Mouse (Mus musculus) intestine, postnatal 0 days (tissue): Measurements from ENCODE around the gene Poc1a. TPM values are rescaled to one million over a fixed set of nuclear protein-coding genes. Genes with fewer than 3 reads are reported as not detected.

ENCODE experiments used
- ATAC-seq: fragments of 200-750 bp; cut with Nextera tagmentation; 2 replicates; pipeline ENCODE4 v1.8.0; 2017; ENCODE audit warnings: mild to moderate bottlenecking, moderate TSS enrichment, moderate library complexity
- H3K27ac ChIP-seq: fragments of 300-500 bp; sonication (generic); 2 replicates; pipeline ENCODE4 v1.5.1; 2014; ENCODE audit warnings: mild to moderate bottlenecking, low read depth, low read length, moderate library complexity
- H3K27me3 ChIP-seq: fragments of 300-500 bp; sonication (generic); replicated peaks from 2 replicates; pipeline ENCODE4 v1.6.1; 2014; ENCODE audit warnings: low read length, mixed read lengths; ENCODE audit not compliant: control insufficient read depth, insufficient read depth
- H3K36me3 ChIP-seq: fragments of 300-500 bp; sonication (generic); 2 replicates; pipeline ENCODE4 v1.6.1; 2014; ENCODE audit warnings: mild to moderate bottlenecking, moderate library complexity; ENCODE audit not compliant: control insufficient read depth, insufficient read depth
- H3K4me1 ChIP-seq: fragments of 300-500 bp; sonication (generic); replicated peaks from 2 replicates; pipeline ENCODE4 v1.6.1; 2014; ENCODE audit warnings: antibody characterized with exemption, low read length, mixed read lengths; ENCODE audit not compliant: control insufficient read depth, insufficient read depth
- H3K4me2 ChIP-seq: fragments of 300-500 bp; sonication (generic); replicated peaks from 2 replicates; pipeline ENCODE4 v1.6.1; 2014; ENCODE audit warnings: low read depth, mild to moderate bottlenecking, moderate library complexity
- H3K4me3 ChIP-seq: fragments of 300-500 bp; sonication (generic); 2 replicates; pipeline ENCODE4 v1.5.1; 2014; ENCODE audit warnings: low read depth, low read length
- H3K9ac ChIP-seq: fragments of 300-500 bp; sonication (generic); 2 replicates; pipeline ENCODE4 v1.6.1; 2014; ENCODE audit warnings: mild to moderate bottlenecking, low read depth, low read length
- H3K9me3 ChIP-seq: fragments of 300-500 bp; sonication (generic); 2 replicates; pipeline ENCODE4 v1.6.1; 2016; ENCODE audit warnings: mixed run types; ENCODE audit not compliant: control insufficient read depth
- CTCF ChIP-seq: sonication (generic); IDR thresholded peaks from 2 replicates; pipeline ENCODE4 v1.5.1; 2016; ENCODE audit warnings: low read depth, mild to moderate bottlenecking, control low read depth, antibody characterized with exemption, moderate library complexity
- WGBS: fragments of 180-500 bp; shearing (Covaris S2); extraction: QIAGEN DNeasy Blood & Tissue Kit; methylation state at CpG from one replicate; pipeline ENCODE4 v1.1.7; 2014; 5-methylcytosine and 5-hydroxymethylcytosine counted together
- polyA plus RNA-seq: library from polyadenylated mRNA; unstranded; fragments of >200 nt; fragmentation: Nextera tagmentation; extraction: Ambion mirVana; gene quantifications from 2 replicates; pipeline ENCODE4 v1.2.1, GENCODE M21; 2015

Gene Poc1a
- polyA plus RNA-seq, 1 experiment from 2014 or later, result 11.5 TPM

DNA sequence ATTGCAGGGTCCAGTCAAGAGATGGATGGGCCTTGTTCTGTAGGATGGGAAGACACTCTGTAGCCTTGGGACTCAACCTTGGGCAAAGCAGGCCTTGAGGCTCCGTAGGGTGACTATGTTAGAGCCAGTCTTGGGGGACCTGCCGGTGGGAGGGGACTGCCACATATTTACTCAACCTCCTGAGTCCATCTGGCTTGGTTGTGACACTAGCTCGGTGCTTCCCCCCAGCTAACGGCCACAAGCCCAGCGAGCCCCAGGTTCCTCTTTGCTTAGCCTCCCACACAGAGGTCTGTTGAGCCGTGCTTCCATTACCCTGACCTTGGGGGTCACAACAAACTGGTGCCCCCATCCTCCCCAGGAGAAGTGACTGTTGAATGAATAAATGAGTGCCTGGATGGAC lies 19.8 kb upstream of the Poc1a start:
- Histone ChIP-seq H3K36me3 (no peaks in the 10 kb centered on the region), H3K27me3 (no peaks in the 10 kb centered on the region), H3K4me2 (no peak overlapping the region), H3K27ac (no peak overlapping the region), H3K4me1 (no peaks in the 10 kb centered on the region), H3K4me3 (no peak overlapping the region), H3K9me3 (no peaks in the 10 kb centered on the region), H3K9ac (no peak overlapping the region)
- no peak for ATAC-seq
- 79% methylated on average over 6 of the region's 6 CpGs for WGBS
- no peak for TF ChIP-seq CTCF

DNA sequence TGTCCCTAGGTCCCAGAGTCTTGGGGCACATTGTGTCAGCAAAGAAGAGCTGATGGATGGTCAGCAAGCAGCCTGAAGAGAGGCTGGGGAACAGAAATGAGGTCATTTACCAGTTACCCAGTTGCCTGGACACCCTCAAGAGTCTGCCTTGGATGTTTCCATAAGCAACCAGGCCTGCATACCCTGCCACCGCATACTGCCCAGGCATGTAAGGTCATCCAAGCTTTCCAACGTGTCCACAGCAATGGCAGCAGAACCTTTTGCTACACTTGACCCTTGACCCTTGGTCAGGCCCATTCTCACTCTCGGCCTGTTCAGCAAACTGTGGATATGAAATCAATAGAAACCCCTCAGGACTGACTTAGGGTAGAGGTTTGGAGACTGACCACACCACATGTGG lies 19.4 kb upstream of the Poc1a start:
- Histone ChIP-seq H3K27ac (no peak overlapping the region), H3K4me1 (no peaks in the 10 kb centered on the region), H3K36me3 (no peaks in the 10 kb centered on the region), H3K9me3 (no peaks in the 10 kb centered on the region), H3K4me2 (no peak overlapping the region), H3K27me3 (no peaks in the 10 kb centered on the region), H3K4me3 (no peak overlapping the region), H3K9ac (no peak overlapping the region)
- no peak for ATAC-seq
- TF ChIP-seq CTCF, result no peak
- 77% methylated on average over 3 of the region's 3 CpGs for WGBS

DNA sequence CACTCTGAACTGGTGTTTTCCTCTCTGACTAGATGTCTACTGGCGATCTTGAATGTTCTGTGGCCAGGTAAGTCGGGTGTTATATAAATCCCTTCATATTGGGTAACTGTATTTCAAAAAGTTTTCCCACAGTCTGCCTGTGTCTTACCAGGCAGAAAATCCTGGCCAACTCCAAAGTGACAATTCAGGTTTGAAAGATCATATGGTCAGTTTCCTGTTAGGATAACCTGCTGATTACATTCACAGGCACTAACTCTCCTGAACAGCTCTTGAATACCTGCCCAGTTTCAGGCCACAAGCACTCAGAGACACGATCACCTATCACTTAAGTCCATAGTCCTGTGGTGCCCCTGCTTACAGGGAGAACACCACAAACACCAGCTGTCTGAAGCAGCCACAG lies 18.8 kb upstream of the Poc1a start:
- no peak for ATAC-seq
- Histone ChIP-seq H3K36me3 (no peaks in the 10 kb centered on the region), H3K27ac (no peak overlapping the region), H3K4me2 (no peak overlapping the region), H3K9me3 (no peaks in the 10 kb centered on the region), H3K4me1 (no peaks in the 10 kb centered on the region), H3K9ac (no peak overlapping the region), H3K27me3 (no peaks in the 10 kb centered on the region), H3K4me3 (no peak overlapping the region)
- no peak for TF ChIP-seq CTCF
- 78% methylated on average over 3 of the region's 3 CpGs for WGBS

DNA sequence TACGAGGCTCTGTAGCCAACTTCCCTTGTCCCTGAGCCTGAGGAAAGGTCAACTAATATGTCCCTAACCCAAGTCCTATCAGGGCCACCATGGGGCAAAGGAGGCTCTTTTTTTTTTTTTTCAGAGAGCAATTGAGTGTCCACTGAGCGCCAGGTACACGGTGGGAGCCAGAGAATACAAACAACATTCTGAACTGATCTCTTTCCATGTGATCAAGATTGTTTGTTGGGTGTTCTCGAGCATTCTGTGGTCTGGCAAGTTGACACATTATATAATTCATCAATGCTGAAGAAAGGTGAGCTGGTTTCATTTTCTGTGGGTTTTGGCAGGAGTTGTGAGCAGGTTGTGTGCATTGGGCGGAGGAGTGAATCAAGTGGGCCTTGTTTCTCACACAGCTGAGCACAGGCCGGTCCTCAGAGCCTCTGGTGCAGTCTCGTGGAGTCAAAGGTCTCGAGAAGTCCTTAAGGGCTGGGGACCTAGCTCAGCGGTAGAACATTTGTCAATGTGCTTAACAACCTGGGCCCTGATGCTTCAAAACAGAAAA lies 17.4 kb upstream of the Poc1a start:
- ATAC-seq, result no peak
- WGBS, result 81% methylated on average over 9 of the region's 9 CpGs

DNA sequence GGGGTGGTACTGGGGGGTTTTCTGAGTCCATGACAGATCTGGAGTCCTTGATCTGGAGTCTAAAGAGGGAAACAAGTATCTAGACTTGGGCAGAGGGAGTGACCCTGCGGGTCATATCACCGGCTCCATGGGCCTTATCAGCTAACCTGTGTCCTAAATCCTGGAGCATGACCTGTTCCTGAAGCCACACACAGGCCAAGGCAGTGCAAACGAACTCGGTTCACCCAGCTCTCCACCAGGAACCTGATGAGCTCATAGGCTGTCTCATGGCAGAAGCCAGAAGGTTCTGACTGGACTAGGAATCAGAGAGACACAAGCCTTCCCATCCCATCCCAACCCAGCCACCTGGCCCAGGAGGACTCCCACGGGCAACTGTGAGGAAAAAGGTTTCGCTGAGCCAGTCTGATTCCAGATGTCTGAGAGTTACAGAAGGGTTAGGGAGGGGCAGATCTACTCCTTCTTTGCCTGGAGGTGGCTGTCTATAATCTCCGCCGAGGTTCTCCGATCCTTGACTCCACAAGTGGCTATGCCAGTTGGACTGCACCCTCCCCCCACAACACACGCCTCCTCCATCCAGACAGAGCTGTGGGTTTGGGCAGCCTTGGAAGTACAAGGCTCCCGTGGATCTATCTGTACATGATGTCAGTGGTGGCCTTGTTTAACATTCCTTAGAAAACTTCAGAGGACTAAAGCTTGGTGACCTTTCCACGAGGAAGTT lies 15.3 kb upstream of the Poc1a start:
- Histone ChIP-seq H3K4me1 (no peaks in the 10 kb centered on the region; the same call in 1 of the 2 replicates), H3K36me3 (no peaks in the 10 kb centered on the region), H3K9ac (no peak overlapping the region), H3K27ac (no peak overlapping the region), H3K4me2 (no peak overlapping the region), H3K27me3 (no peaks in the 10 kb centered on the region), H3K9me3 (no peaks in the 10 kb centered on the region), H3K4me3 (no peak overlapping the region)
- 69% methylated on average over 12 of the region's 12 CpGs for WGBS
- TF ChIP-seq CTCF, result no peak
- no peak for ATAC-seq

More for the DNA sequence above, 17.4 kb upstream of the Poc1a start:
- H3K4me2 ChIP-seq, result no peak overlapping the region
- TF ChIP-seq CTCF, result no peak
- H3K4me1 ChIP-seq, result no peaks in the 10 kb centered on the region
- H3K4me3 ChIP-seq, result no peak overlapping the region
- H3K9me3 ChIP-seq, result no peaks in the 10 kb centered on the region
- no peak overlapping the region for H3K27ac ChIP-seq
- H3K27me3 ChIP-seq, result no peaks in the 10 kb centered on the region
- H3K9ac ChIP-seq, result no peak overlapping the region
- H3K36me3 ChIP-seq, result no peaks in the 10 kb centered on the region

DNA sequence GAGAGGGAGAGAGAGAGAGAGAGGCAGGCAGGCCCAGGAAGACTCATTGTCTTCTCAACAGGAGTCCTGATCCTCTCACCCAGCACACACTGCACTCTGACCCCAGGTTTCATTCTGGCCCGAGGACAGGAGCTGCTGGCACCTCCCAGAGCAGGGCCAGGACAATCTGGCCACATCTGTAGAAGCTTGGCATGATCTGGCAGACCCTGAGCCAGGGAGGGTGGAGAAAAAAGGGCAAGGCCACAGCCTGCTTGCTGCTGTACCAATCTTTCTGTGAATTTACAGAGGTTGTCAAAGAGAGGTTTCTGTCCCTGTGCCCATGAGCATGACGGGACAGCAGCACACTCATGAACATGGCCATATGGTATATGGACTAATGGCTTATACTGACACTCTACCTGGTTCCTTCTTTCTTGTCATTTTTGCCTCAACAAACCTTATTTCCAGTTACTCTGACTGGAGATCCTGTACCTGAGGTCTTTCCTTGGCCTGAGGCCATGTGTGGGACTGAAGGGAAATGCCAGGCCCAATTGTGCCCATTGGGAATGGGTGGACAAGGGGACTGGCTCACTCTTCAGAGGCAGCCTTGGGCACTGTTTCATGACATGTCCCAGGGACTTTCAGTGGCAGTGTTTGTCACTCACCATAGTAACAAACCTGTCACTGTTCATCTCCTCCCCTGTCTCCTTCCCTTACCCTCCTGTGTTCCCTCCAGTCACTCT lies 13.8 kb upstream of the Poc1a start:
- 55% methylated on average over 2 of the region's 2 CpGs for WGBS
- H3K9ac ChIP-seq, result no peak overlapping the region

More for the DNA sequence above, 13.8 kb upstream of the Poc1a start:
- H3K4me1 ChIP-seq, result no peaks in the 10 kb centered on the region; the same call in 1 of the 2 replicates
- no peak overlapping the region for H3K27ac ChIP-seq
- no peak for ATAC-seq
- no peak overlapping the region for H3K4me2 ChIP-seq
- H3K4me3 ChIP-seq, result no peak overlapping the region
- no peaks in the 10 kb centered on the region for H3K27me3 ChIP-seq
- no peaks in the 10 kb centered on the region for H3K36me3 ChIP-seq
- no peaks in the 10 kb centered on the region for H3K9me3 ChIP-seq
- no peak for TF ChIP-seq CTCF
